Mouse (Mus musculus): ENCODE data around the gene Bsn. TPM values are rescaled to one million over a fixed set of nuclear protein-coding genes. Genes with fewer than 3 reads are reported as not detected.

The Bsn gene
- total and polyA plus RNA-seq, 2 experiments from 2014 or later: 0.03 to 0.42 TPM

- Histone ChIP-seq H3K4me1 (ENCODE audit: control insufficient read depth, insufficient read depth) (peaks cover 9% of the 10 kb centered on the region), H3K9me3 (replicated peaks; ENCODE audit: control insufficient read depth, low read length) (no peaks in the 10 kb centered on the region), H3K4me2 (ENCODE audit: low read depth, low read length) (no peak overlapping the region), H3K27ac (ENCODE audit: low read depth) (peak overlapping the region; percentile 46), H3K9ac (replicated peaks; ENCODE audit: low read depth, low read length) (no peak overlapping the region), H3K27me3 (ENCODE audit: control insufficient read depth, insufficient read depth, low read length) (no peaks in the 10 kb centered on the region), H3K36me3 (replicated peaks; ENCODE audit: control insufficient read depth, insufficient read depth, low read length) (peaks cover 41% of the 10 kb centered on the region), H3K4me3 (ENCODE audit: low read depth, low read length) (no peak overlapping the region)
- WGBS: 19% methylated on average over 8 of the region's 8 CpGs
- peak; percentile 30; the same call in 1 of the 2 replicates for ATAC-seq (ENCODE audit: insufficient read depth, low read depth)
- peak; percentile 86 for DNase-seq (ENCODE audit: low spot score)
- TF ChIP-seq CTCF (IDR thresholded peaks at IDR 0.05; ENCODE audit: low read depth) (peak; percentile 98), EP300 (IDR thresholded peaks at IDR 0.05; ENCODE audit: low read depth) (no peak)
Measured at GRCm38 (mm10) chr9:108067900-108068299, 122.3 kb downstream of the Bsn start.

GRCm38 (mm10) chr9:108067199-108067598 is 123.0 kb downstream of the Bsn start:
- Histone ChIP-seq H3K27me3 (ENCODE audit: control insufficient read depth, insufficient read depth, low read length) (no peaks in the 10 kb centered on the region), H3K9me3 (replicated peaks; ENCODE audit: control insufficient read depth, low read length) (no peaks in the 10 kb centered on the region), H3K4me2 (ENCODE audit: low read depth, low read length) (no peak overlapping the region), H3K36me3 (replicated peaks; ENCODE audit: control insufficient read depth, insufficient read depth, low read length) (peaks cover 48% of the 10 kb centered on the region), H3K4me3 (ENCODE audit: low read depth, low read length) (no peak overlapping the region), H3K4me1 (ENCODE audit: control insufficient read depth, insufficient read depth) (peaks cover 5% of the 10 kb centered on the region), H3K9ac (replicated peaks; ENCODE audit: low read depth, low read length) (no peak overlapping the region), H3K27ac (ENCODE audit: low read depth) (no peak overlapping the region)
- 83% methylated on average over 7 of the region's 7 CpGs for WGBS
- DNase-seq (ENCODE audit: low spot score) (no peak), ATAC-seq (ENCODE audit: insufficient read depth, low read depth) (no peak)
- TF ChIP-seq EP300 (IDR thresholded peaks at IDR 0.05; ENCODE audit: low read depth): no peak
- 0 out of 2 replicates have a peak, but pooled peaks have one; percentile 10 for TF ChIP-seq CTCF (IDR thresholded peaks at IDR 0.05; ENCODE audit: low read depth)

- 39% methylated on average over 5 of the region's 5 CpGs for WGBS
- ATAC-seq (ENCODE audit: insufficient read depth, low read depth): peak; percentile 56; the same call in 1 of the 2 replicates
- DNase-seq (ENCODE audit: low spot score): peak; percentile 62
Measured at GRCm38 (mm10) chr9:108065491-108066011, 124.6 kb downstream of the Bsn start.

GRCm38 (mm10) chr9:108063361-108063760 is 126.8 kb downstream of the Bsn start:
- ATAC-seq (ENCODE audit: insufficient read depth, low read depth) (no peak), DNase-seq (ENCODE audit: low spot score) (no peak)
- Histone ChIP-seq H3K27me3 (ENCODE audit: control insufficient read depth, insufficient read depth, low read length) (no peaks in the 10 kb centered on the region), H3K4me3 (ENCODE audit: low read depth, low read length) (no peak overlapping the region), H3K4me1 (ENCODE audit: control insufficient read depth, insufficient read depth) (no peaks in the 10 kb centered on the region), H3K9me3 (replicated peaks; ENCODE audit: control insufficient read depth, low read length) (no peaks in the 10 kb centered on the region), H3K27ac (ENCODE audit: low read depth) (no peak overlapping the region), H3K9ac (replicated peaks; ENCODE audit: low read depth, low read length) (no peak overlapping the region), H3K4me2 (ENCODE audit: low read depth, low read length) (no peak overlapping the region), H3K36me3 (replicated peaks; ENCODE audit: control insufficient read depth, insufficient read depth, low read length) (peaks cover 67% of the 10 kb centered on the region)
- TF ChIP-seq EP300 (IDR thresholded peaks at IDR 0.05; ENCODE audit: low read depth) (no peak), CTCF (IDR thresholded peaks at IDR 0.05; ENCODE audit: low read depth) (no peak)
- WGBS: 91% methylated on average over 12 of the region's 12 CpGs

More at GRCm38 (mm10) chr9:108065491-108066011, 124.6 kb downstream of the Bsn start:
- no peak overlapping the region for H3K9ac ChIP-seq (replicated peaks; ENCODE audit: low read depth, low read length)
- no peaks in the 10 kb centered on the region for H3K27me3 ChIP-seq (ENCODE audit: control insufficient read depth, insufficient read depth, low read length)
- no peak overlapping the region for H3K4me2 ChIP-seq (ENCODE audit: low read depth, low read length)
- no peaks in the 10 kb centered on the region for H3K4me1 ChIP-seq (ENCODE audit: control insufficient read depth, insufficient read depth)
- H3K27ac ChIP-seq (ENCODE audit: low read depth): no peak overlapping the region
- no peaks in the 10 kb centered on the region for H3K9me3 ChIP-seq (replicated peaks; ENCODE audit: control insufficient read depth, low read length)
- TF ChIP-seq CTCF (IDR thresholded peaks at IDR 0.05; ENCODE audit: low read depth) (peak; percentile 68), EP300 (IDR thresholded peaks at IDR 0.05; ENCODE audit: low read depth) (no peak)
- no peak overlapping the region for H3K4me3 ChIP-seq (ENCODE audit: low read depth, low read length)
- peaks cover 52% of the 10 kb centered on the region for H3K36me3 ChIP-seq (replicated peaks; ENCODE audit: control insufficient read depth, insufficient read depth, low read length)

- no peak for ATAC-seq (ENCODE audit: insufficient read depth, low read depth)
- no peaks in the 10 kb centered on the region for H3K27me3 ChIP-seq (ENCODE audit: control insufficient read depth, insufficient read depth, low read length)
- no peak for DNase-seq (ENCODE audit: low spot score)
- peaks cover 75% of the 10 kb centered on the region for H3K36me3 ChIP-seq (replicated peaks; ENCODE audit: control insufficient read depth, insufficient read depth, low read length)
- WGBS: 92% methylated on average over 3 of the region's 3 CpGs
- no peaks in the 10 kb centered on the region for H3K4me1 ChIP-seq (ENCODE audit: control insufficient read depth, insufficient read depth)
- H3K27ac ChIP-seq (ENCODE audit: low read depth): no peak overlapping the region
- TF ChIP-seq CTCF (IDR thresholded peaks at IDR 0.05; ENCODE audit: low read depth) (no peak), EP300 (IDR thresholded peaks at IDR 0.05; ENCODE audit: low read depth) (no peak)
- H3K9me3 ChIP-seq (replicated peaks; ENCODE audit: control insufficient read depth, low read length): no peaks in the 10 kb centered on the region
- no peak overlapping the region for H3K4me2 ChIP-seq (ENCODE audit: low read depth, low read length)
- no peak overlapping the region for H3K4me3 ChIP-seq (ENCODE audit: low read depth, low read length)
- no peak overlapping the region for H3K9ac ChIP-seq (replicated peaks; ENCODE audit: low read depth, low read length)
Measured at GRCm38 (mm10) chr9:108062142-108062541, 128.0 kb downstream of the Bsn start.

GRCm38 (mm10) chr9:108058291-108058690 is 131.9 kb downstream of the Bsn start:
- TF ChIP-seq CTCF (IDR thresholded peaks at IDR 0.05; ENCODE audit: low read depth): no peak
- no peak for TF ChIP-seq EP300 (IDR thresholded peaks at IDR 0.05; ENCODE audit: low read depth)
- Histone ChIP-seq H3K4me1 (ENCODE audit: control insufficient read depth, insufficient read depth) (no peaks in the 10 kb centered on the region; the same call in 1 of the 2 replicates), H3K9ac (replicated peaks; ENCODE audit: low read depth, low read length) (no peak overlapping the region), H3K4me2 (ENCODE audit: low read depth, low read length) (no peak overlapping the region), H3K4me3 (ENCODE audit: low read depth, low read length) (no peak overlapping the region), H3K9me3 (replicated peaks; ENCODE audit: control insufficient read depth, low read length) (no peaks in the 10 kb centered on the region), H3K27me3 (ENCODE audit: control insufficient read depth, insufficient read depth, low read length) (no peaks in the 10 kb centered on the region), H3K27ac (ENCODE audit: low read depth) (no peak overlapping the region), H3K36me3 (replicated peaks; ENCODE audit: control insufficient read depth, insufficient read depth, low read length) (peaks cover 79% of the 10 kb centered on the region)
- DNase-seq (ENCODE audit: low spot score) (no peak), ATAC-seq (ENCODE audit: insufficient read depth, low read depth) (no peak)
- 91% methylated on average over 9 of the region's 9 CpGs for WGBS
